Mouse (Mus musculus) T-helper 2 cell (primary cell): ENCODE measurements around the gene Slc30a6.
"Not testable (repeated sequence)": the region's sequence is repeated elsewhere in the genome, so short reads cannot be mapped to it uniquely, and the experiment has no call there.

Experiments
- in situ Hi-C: fragments of 300-600 bp; cut with MboI, MseI; formaldehyde crosslinking; loops from one replicate; pipeline ENCODE4 v1.15.1; 2025; ENCODE audit warnings: high pct_unique_total_duplicates

Slc30a6 gene

GRCm38 (mm10) chr17:74440486-74440885 is 45.1 kb downstream of the Slc30a6 start:
- in situ Hi-C loops = no loop called here

- in situ Hi-C loops = no loop called here
Measured at GRCm38 (mm10) chr17:74449776-74450175, 54.4 kb downstream of the Slc30a6 start.

GRCm38 (mm10) chr17:74453928-74454327 is 58.5 kb downstream of the Slc30a6 start:
- in situ Hi-C loops = no loop called here

DNA sequence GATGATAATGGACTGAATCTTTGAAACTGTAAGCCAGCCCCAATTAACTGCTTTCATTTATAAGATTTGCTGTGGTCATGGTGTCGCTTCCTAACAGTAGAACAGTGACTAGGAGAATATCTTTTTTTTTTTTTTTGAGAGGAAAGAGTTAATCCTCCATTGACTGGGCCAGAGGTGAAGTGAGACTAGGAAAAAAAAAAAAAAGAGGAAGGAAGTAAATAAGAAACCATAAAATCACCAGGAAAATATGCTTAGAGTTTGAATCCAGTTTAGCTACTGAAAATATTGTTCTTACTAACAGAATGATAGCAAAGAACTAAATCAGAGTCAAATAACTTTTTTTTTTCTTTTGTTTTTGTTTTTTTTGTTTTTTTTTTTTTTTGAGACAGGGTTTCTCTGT is 59.3 kb downstream of the Slc30a6 start:
- in situ Hi-C loops = no loop called here

GRCm38 (mm10) chr17:74455426-74455825 is 60.0 kb downstream of the Slc30a6 start:
- in situ Hi-C loops = no loop called here

DNA sequence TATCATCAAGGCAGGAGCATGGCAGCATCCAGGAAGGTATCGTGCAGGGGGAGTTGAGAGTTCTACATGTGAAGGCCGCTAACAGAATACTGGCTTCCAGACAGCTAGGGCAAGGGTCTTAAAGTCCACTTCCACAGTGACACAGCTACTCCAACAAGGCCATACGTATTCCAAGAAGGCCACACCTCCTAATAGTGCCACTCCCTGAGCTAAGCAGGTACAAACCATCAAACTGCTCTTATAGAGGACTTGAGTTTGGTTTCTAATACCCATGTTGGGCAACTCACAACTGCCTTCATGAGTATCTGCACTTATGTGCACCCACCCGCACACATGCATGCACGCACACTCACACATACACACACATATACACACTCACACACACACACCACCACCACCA is 61.4 kb downstream of the Slc30a6 start:
- in situ Hi-C loops = no loop called here

- in situ Hi-C loops = no loop called here
Measured at GRCm38 (mm10) chr17:74457972-74458677, 62.7 kb downstream of the Slc30a6 start.

DNA sequence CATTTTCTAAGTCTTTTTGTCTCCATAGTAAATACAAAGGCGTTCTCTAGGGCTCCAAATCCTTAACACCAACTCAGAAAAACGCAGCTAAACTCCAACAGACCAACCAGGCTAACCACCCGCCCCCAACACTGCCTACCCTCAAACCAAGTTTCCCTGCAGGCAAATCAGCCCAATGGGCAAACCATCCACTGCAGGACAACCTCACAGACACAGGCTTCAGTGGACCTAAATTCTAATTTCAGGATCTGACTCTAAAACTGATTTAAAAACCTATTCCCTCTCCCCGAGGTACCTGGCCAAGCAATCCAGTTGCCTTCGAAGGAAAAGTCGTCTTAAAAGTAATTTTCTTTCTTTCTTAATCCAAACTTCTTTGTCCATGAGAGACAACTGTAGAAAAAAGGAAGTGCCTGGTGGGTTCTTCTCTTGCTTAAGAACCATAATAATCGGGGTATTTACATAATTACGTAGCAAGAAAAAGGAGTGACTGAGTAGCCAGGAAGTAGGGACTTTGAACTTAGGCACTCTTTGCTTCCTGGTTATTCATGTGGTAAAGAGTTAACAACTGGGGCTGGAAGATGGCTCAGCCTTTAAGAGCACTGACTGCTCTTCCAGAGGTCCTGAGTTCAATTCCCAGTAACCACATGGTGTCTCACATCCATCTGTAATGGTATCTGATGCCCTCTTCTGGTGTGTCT is 63.5 kb downstream of the Slc30a6 start, which contains the start of gene Nlrc4:
Nlrc4 (minus strand) TSS at position 432 of the 698 bp plus-strand sequence.
- in situ Hi-C loops = no loop called here

DNA sequence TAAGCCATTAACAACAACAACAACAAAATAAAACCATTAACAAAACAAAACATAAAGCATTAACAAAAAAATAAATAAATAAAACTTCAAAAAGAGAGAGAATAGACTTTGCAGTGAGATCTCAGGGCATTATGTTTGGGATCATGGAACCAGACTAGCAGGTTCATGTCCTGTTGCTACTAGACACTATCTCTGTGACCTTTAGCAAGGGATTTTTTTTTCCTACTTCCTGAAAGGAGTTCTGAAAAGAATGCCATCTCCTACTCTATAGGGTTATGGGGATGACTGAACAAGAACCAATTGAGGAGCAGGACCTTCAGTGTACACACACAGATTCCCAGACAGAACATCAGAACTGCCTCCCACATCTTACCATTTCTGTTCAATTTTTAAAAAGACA is 68.1 kb downstream of the Slc30a6 start:
- in situ Hi-C loops = no loop called here

GRCm38 (mm10) chr17:74467981-74468380 is 72.6 kb downstream of the Slc30a6 start:
- in situ Hi-C loops = not testable (repeated sequence)

GRCm38 (mm10) chr17:74470133-74470532 is 74.7 kb downstream of the Slc30a6 start:
- in situ Hi-C loops = not testable (repeated sequence)
